Mouse (Mus musculus) small intestine, adult 2 months (tissue): ENCODE measurements around the gene Tmub2.

Experiments used
- CTCF ChIP-seq: fragments of 200-500 bp; IDR thresholded peaks from 2 replicates; pipeline ENCODE4 v1.5.1; 2012; ENCODE audit warnings: low read depth, mild to moderate bottlenecking, control low read depth, inconsistent platforms, low read length, moderate library complexity, mixed read lengths; ENCODE audit not compliant: insufficient replicate concordance, insufficient read length; ENCODE audit errors: extremely low read depth
- POLR2A ChIP-seq: fragments of 200-500 bp; IDR thresholded peaks from 2 replicates; pipeline ENCODE4 v1.6.1; 2012; ENCODE audit warnings: low read depth, mild to moderate bottlenecking, control low read depth, inconsistent platforms, low read length, moderate library complexity

- TF ChIP-seq CTCF, result no peak
- TF ChIP-seq POLR2A, result no peak
Observed at GRCm38 (mm10) chr11:102263211-102263610, 21.5 kb upstream of the Tmub2 start.
